Mouse (Mus musculus): Measurements from ENCODE around the gene Gm20721. TPM values are rescaled to one million over a fixed set of nuclear protein-coding genes. Genes with fewer than 3 reads are reported as not detected.

Gm20721 gene
- total RNA-seq, 2 experiments from 2014 or later, result 1.3 to 1.7 TPM

- DNase-seq (ENCODE audit: low spot score in 2 of 2), result no peak
Observed at GRCm38 (mm10) chr2:174299091-174299770, 47.3 kb downstream of the Gm20721 start.

- no peak for DNase-seq (ENCODE audit: low spot score in 2 of 2)
Observed at GRCm38 (mm10) chr2:174298471-174298870, 48.0 kb downstream of the Gm20721 start.

- no peak for DNase-seq (ENCODE audit: low spot score in 2 of 2)
Observed at GRCm38 (mm10) chr2:174297851-174298250, 48.7 kb downstream of the Gm20721 start.

GRCm38 (mm10) chr2:174297086-174297571, 49.4 kb downstream of the Gm20721 start:
- no peak for DNase-seq (ENCODE audit: low spot score in 2 of 2)

- DNase-seq (ENCODE audit: low spot score in 2 of 2), result no peak
Observed at GRCm38 (mm10) chr2:174295900-174296465, 50.5 kb downstream of the Gm20721 start.

- DNase-seq (ENCODE audit: low spot score in 2 of 2), result no peak
Observed at GRCm38 (mm10) chr2:174295175-174295899, 51.2 kb downstream of the Gm20721 start.

GRCm38 (mm10) chr2:174294457-174294856, 52.1 kb downstream of the Gm20721 start:
- DNase-seq (ENCODE audit: low spot score in 2 of 2), result no peak

- no peak for DNase-seq (ENCODE audit: low spot score in 2 of 2)
Observed at GRCm38 (mm10) chr2:174291662-174292030, 54.9 kb downstream of the Gm20721 start.

GRCm38 (mm10) chr2:174291029-174291661, 55.4 kb downstream of the Gm20721 start:
- DNase-seq (ENCODE audit: low spot score in 2 of 2), result no peak

- DNase-seq (ENCODE audit: low spot score in 2 of 2), result no peak
Observed at GRCm38 (mm10) chr2:174288673-174289430, 57.7 kb downstream of the Gm20721 start.

- DNase-seq (ENCODE audit: low spot score in 2 of 2), result no peak
Observed at GRCm38 (mm10) chr2:174287921-174288320, 58.6 kb downstream of the Gm20721 start.

- DNase-seq (ENCODE audit: low spot score in 2 of 2), result no peak
Observed at GRCm38 (mm10) chr2:174285921-174286470, 60.5 kb downstream of the Gm20721 start.

- no peak for DNase-seq (ENCODE audit: low spot score in 2 of 2)
Observed at GRCm38 (mm10) chr2:174284807-174285457, 61.6 kb downstream of the Gm20721 start.

- no peak for DNase-seq (ENCODE audit: low spot score in 2 of 2)
Observed at GRCm38 (mm10) chr2:174284011-174284410, 62.5 kb downstream of the Gm20721 start, which contains the start of gene Gnas. Gene Gnas, plus strand, starts transcription at chr2:174284320.

- DNase-seq (ENCODE audit: low spot score in 2 of 2), result no peak
Observed at GRCm38 (mm10) chr2:174283341-174283740, 63.2 kb downstream of the Gm20721 start.

Other genes with a start within 250 kb of the Gm20721 start
- gene Npepl1, start 236.4 kb downstream of the Gm20721 start, total RNA-seq (2021), result 10 to 100 TPM; 56.1 to 60.8 TPM
- 1,000 to 10,000 TPM; 2,555 to 2,708 TPM for gene Gnas, start 62.4 kb downstream of the Gm20721 start, total RNA-seq (2021)
- 10 to 100 TPM; 47.1 to 55.3 TPM for gene Nelfcd, start 69.1 kb upstream of the Gm20721 start, total RNA-seq (2021)
- gene Ctsz, start 92.3 kb upstream of the Gm20721 start, total RNA-seq (2021), result 100 to 1,000 TPM; 193 to 196 TPM
- 1 to 10 TPM in 1 of 2 experiments, under 1 TPM in 1; 0.86 to 3.1 TPM for gene Tubb1, start 104.0 kb upstream of the Gm20721 start, total RNA-seq (2021)
- 100 to 1,000 TPM; 546 to 718 TPM for gene Atp5e, start 117.4 kb upstream of the Gm20721 start, total RNA-seq (2021)
- 100 to 1,000 TPM; 118 to 119 TPM for gene Prelid3b, start 126.4 kb upstream of the Gm20721 start, total RNA-seq (2021)